Mouse (Mus musculus): ENCODE data around the gene Sgsh. TPM values are rescaled to one million over a fixed set of nuclear protein-coding genes. Genes with fewer than 3 reads are reported as not detected.

Gene Sgsh
- total and polyA plus RNA-seq, 3 experiments: 13.2 to 26.5 (median 14.5) TPM

GRCm38 (mm10) chr11:119299391-119300245 is 55.7 kb downstream of the Sgsh start, which contains the start of gene Eif4a3:
Eif4a3 (minus strand) TSS chr11:119300089.
- peaks cover 30% of the 10 kb centered on the region for H3K4me1 ChIP-seq (ENCODE audit: insufficient read depth, low read depth, low read length)
- H3K9me3 ChIP-seq (replicated peaks): no peaks in the 10 kb centered on the region
- H3K27me3 ChIP-seq (ENCODE audit: insufficient read depth, low read length): peaks cover 31% of the 10 kb centered on the region
- H3K4me3 ChIP-seq (ENCODE audit: low read depth, low read length): peak within 1 kb of the TSS; percentile 92
- ATAC-seq (ENCODE audit: extremely low read depth, insufficient number of reproducible peaks, low FRiP score, poor library complexity, severe bottlenecking) (peak; percentile 75), DNase-seq (ENCODE audit: low spot score) (peak; percentile 94)
- TF ChIP-seq TAL1 (conservative IDR thresholded peaks at IDR 0.05; ENCODE audit: low read depth, low read length) (no peak), CTCF (IDR thresholded peaks at IDR 0.05; ENCODE audit: low read depth, low read length) (no peak), POLR2AphosphoS5 (IDR thresholded peaks at IDR 0.05; ENCODE audit: insufficient replicate concordance, low read depth, low read length) (no peak), GATA1 (IDR thresholded peaks at IDR 0.05; ENCODE audit: borderline replicate concordance, low read length) (no peak), GATA2 (IDR thresholded peaks at IDR 0.05; ENCODE audit: borderline replicate concordance, low read depth, low read length) (no peak)
- peaks cover 41% of the 10 kb centered on the region for H3K36me3 ChIP-seq (replicated peaks)

- no peaks in the 10 kb centered on the region for H3K9me3 ChIP-seq (replicated peaks)
- DNase-seq (ENCODE audit: low spot score): no peak
These were observed 56.4 kb downstream of the Sgsh start for GRCm38 (mm10) chr11:119298917-119299316.

GRCm38 (mm10) chr11:119297996-119298395 is 57.3 kb downstream of the Sgsh start:
- TF ChIP-seq GATA1 (IDR thresholded peaks at IDR 0.05; ENCODE audit: borderline replicate concordance, low read length) (no peak), GATA2 (IDR thresholded peaks at IDR 0.05; ENCODE audit: borderline replicate concordance, low read depth, low read length) (no peak)
- Histone ChIP-seq H3K4me3 (ENCODE audit: low read depth, low read length) (peak overlapping the region; percentile 92; the same call in 1 of the 2 replicates), H3K27me3 (ENCODE audit: insufficient read depth, low read length) (peaks cover 15% of the 10 kb centered on the region), H3K36me3 (replicated peaks) (peaks cover 58% of the 10 kb centered on the region), H3K9me3 (replicated peaks) (no peaks in the 10 kb centered on the region), H3K4me1 (ENCODE audit: insufficient read depth, low read depth, low read length) (peaks cover 34% of the 10 kb centered on the region)
- peak; percentile 44 for DNase-seq (ENCODE audit: low spot score)
- no peak; the same call in 1 of the 2 replicates for ATAC-seq (ENCODE audit: extremely low read depth, insufficient number of reproducible peaks, low FRiP score, poor library complexity, severe bottlenecking)

More at GRCm38 (mm10) chr11:119298917-119299316, 56.4 kb downstream of the Sgsh start:
- no peak for ATAC-seq (ENCODE audit: extremely low read depth, insufficient number of reproducible peaks, low FRiP score, poor library complexity, severe bottlenecking)
- TF ChIP-seq CTCF (IDR thresholded peaks at IDR 0.05; ENCODE audit: low read depth, low read length): no peak
- no peak for TF ChIP-seq POLR2AphosphoS5 (IDR thresholded peaks at IDR 0.05; ENCODE audit: insufficient replicate concordance, low read depth, low read length)
- TF ChIP-seq GATA2 (IDR thresholded peaks at IDR 0.05; ENCODE audit: borderline replicate concordance, low read depth, low read length): no peak
- TF ChIP-seq TAL1 (conservative IDR thresholded peaks at IDR 0.05; ENCODE audit: low read depth, low read length): no peak
- no peak for TF ChIP-seq GATA1 (IDR thresholded peaks at IDR 0.05; ENCODE audit: borderline replicate concordance, low read length)
- H3K4me1 ChIP-seq (ENCODE audit: insufficient read depth, low read depth, low read length): peaks cover 30% of the 10 kb centered on the region
- H3K27me3 ChIP-seq (ENCODE audit: insufficient read depth, low read length): peaks cover 24% of the 10 kb centered on the region
- H3K36me3 ChIP-seq (replicated peaks): peaks cover 48% of the 10 kb centered on the region
- peak overlapping the region; percentile 92 for H3K4me3 ChIP-seq (ENCODE audit: low read depth, low read length)

Other genes with a start within 250 kb of the Sgsh start
- not detected in 2 replicates for gene Tbc1d16, start 127.0 kb downstream of the Sgsh start, total RNA-seq (2014; fragmentation: Nextera tagmentation)
- gene Tbc1d16, start 127.0 kb downstream of the Sgsh start, total RNA-seq (2017): 0.05 and 0.06 TPM in 2 replicates
- not detected in 2 replicates for gene Tbc1d16, start 127.0 kb downstream of the Sgsh start, polyA plus RNA-seq (2012)
- gene Ccdc40, start 127.0 kb downstream of the Sgsh start, total RNA-seq (2014; fragmentation: Nextera tagmentation): not detected in 2 replicates
- 0.05 TPM in 1 of 2 replicates, not detected in the other for gene Ccdc40, start 127.0 kb downstream of the Sgsh start, total RNA-seq (2017)
- gene Ccdc40, start 127.0 kb downstream of the Sgsh start, polyA plus RNA-seq (2012): not detected in 2 replicates
- 59.7 and 71.2 TPM in 2 replicates for gene Gaa, start 87.6 kb downstream of the Sgsh start, total RNA-seq (2014; fragmentation: Nextera tagmentation)
- gene Gaa, start 87.6 kb downstream of the Sgsh start, total RNA-seq (2017): 27.5 and 28.1 TPM in 2 replicates
- gene Gaa, start 87.6 kb downstream of the Sgsh start, polyA plus RNA-seq (2012): 95.7 and 102 TPM in 2 replicates
- 188 and 202 TPM in 2 replicates for gene Eif4a3, start 55.4 kb downstream of the Sgsh start, total RNA-seq (2014; fragmentation: Nextera tagmentation)
- 244 and 261 TPM in 2 replicates for gene Eif4a3, start 55.4 kb downstream of the Sgsh start, total RNA-seq (2017)
- gene Eif4a3, start 55.4 kb downstream of the Sgsh start, polyA plus RNA-seq (2012): 224 and 241 TPM in 2 replicates
- not detected in 2 replicates for gene Card14, start 47.8 kb downstream of the Sgsh start, total RNA-seq (2014; fragmentation: Nextera tagmentation)
- gene Card14, start 47.8 kb downstream of the Sgsh start, total RNA-seq (2017): 0.11 TPM in 1 of 2 replicates, not detected in the other
- gene Card14, start 47.8 kb downstream of the Sgsh start, polyA plus RNA-seq (2012): not detected in 2 replicates
- 4.9 and 8.0 TPM in 2 replicates for gene Slc26a11, start within 50 bp of the Sgsh start, total RNA-seq (2014; fragmentation: Nextera tagmentation)
- 4.4 and 6.9 TPM in 2 replicates for gene Slc26a11, start within 50 bp of the Sgsh start, total RNA-seq (2017)
- 4.9 and 5.2 TPM in 2 replicates for gene Slc26a11, start within 50 bp of the Sgsh start, polyA plus RNA-seq (2012)
- gene Rnf213, start 37.6 kb upstream of the Sgsh start, total RNA-seq (2014; fragmentation: Nextera tagmentation): 54.7 and 66.4 TPM in 2 replicates
- 39.7 and 46.3 TPM in 2 replicates for gene Rnf213, start 37.6 kb upstream of the Sgsh start, total RNA-seq (2017)
- gene Rnf213, start 37.6 kb upstream of the Sgsh start, polyA plus RNA-seq (2012): 2.3 and 3.5 TPM in 2 replicates
- 12.4 and 16.6 TPM in 2 replicates for gene Endov, start 135.8 kb upstream of the Sgsh start, total RNA-seq (2014; fragmentation: Nextera tagmentation)
- gene Endov, start 135.8 kb upstream of the Sgsh start, total RNA-seq (2017): 8.9 and 15.3 TPM in 2 replicates
- gene Endov, start 135.8 kb upstream of the Sgsh start, polyA plus RNA-seq (2012): 14.4 and 15.9 TPM in 2 replicates
- not detected in 2 replicates for gene Nptx1, start 192.2 kb upstream of the Sgsh start, total RNA-seq (2014; fragmentation: Nextera tagmentation)
- 0.11 TPM in 1 of 2 replicates, not detected in the other for gene Nptx1, start 192.2 kb upstream of the Sgsh start, total RNA-seq (2017)
- gene Nptx1, start 192.2 kb upstream of the Sgsh start, polyA plus RNA-seq (2012): not detected in 2 replicates
- 44.2 and 46.5 TPM in 2 replicates for gene Rptor, start 247.4 kb upstream of the Sgsh start, total RNA-seq (2014; fragmentation: Nextera tagmentation)
- gene Rptor, start 247.4 kb upstream of the Sgsh start, total RNA-seq (2017): 16.8 and 17.9 TPM in 2 replicates
- gene Rptor, start 247.4 kb upstream of the Sgsh start, polyA plus RNA-seq (2012): 51.9 and 57.9 TPM in 2 replicates

Measured in G1E (cell line).